Mouse (Mus musculus): ENCODE results near the gene Ppp1r3e.

GRCm38 (mm10) chr14:54843461-54843860, 33.9 kb downstream of the Ppp1r3e start:
- TF ChIP-seq CTCF (IDR thresholded peaks at IDR 0.05; ENCODE audit: control insufficient read depth, insufficient read depth, insufficient replicate concordance, low read depth, low read length): no peak
- TF ChIP-seq POLR2A (IDR thresholded peaks at IDR 0.05; ENCODE audit: control insufficient read depth, low read depth, low read length): no peak
